Mouse (Mus musculus): ENCODE results near the gene Rerg.

- TF ChIP-seq CTCF (IDR thresholded peaks at IDR 0.05; ENCODE audit: low read depth, low read length), result no peak
- TF ChIP-seq POLR2A (IDR thresholded peaks at IDR 0.05; ENCODE audit: borderline replicate concordance, low read depth, low read length), result no peak
Observed at GRCm38 (mm10) chr6:137125433-137125832, 44.9 kb downstream of the Rerg start.

All from bone marrow macrophage, adult 2 months (primary cell).